Mouse (Mus musculus): Measurements from ENCODE around the gene Frmpd4. TPM values are rescaled to one million over a fixed set of nuclear protein-coding genes. Genes with fewer than 3 reads are reported as not detected.

The Frmpd4 gene
- total and polyA plus RNA-seq, 2 experiments from 2014 or later = 2.1 to 10.9 TPM

DNA sequence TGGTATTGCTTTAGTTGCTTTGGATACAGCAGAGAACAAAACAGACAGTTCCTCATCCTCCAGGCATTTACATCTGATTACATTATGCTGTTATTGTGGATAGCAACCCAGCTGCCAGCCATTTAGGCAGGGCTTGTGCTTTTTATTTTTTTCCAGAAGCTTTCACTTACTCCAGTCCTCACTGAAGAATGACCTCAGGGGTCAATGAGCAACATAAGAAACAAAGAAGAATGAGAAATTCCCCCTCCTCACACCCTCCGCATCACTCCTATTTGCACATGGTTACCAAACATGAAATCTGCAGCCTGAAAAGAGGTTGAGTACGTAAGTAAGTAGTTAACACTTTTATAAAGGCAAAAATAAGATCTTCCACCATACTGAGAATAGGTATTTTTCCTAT is 744.5 kb downstream of the Frmpd4 start:
- H3K27me3 ChIP-seq (ENCODE audit: insufficient read depth, low read length) = no peaks in the 10 kb centered on the region
- DNase-seq (ENCODE audit: low spot score) (no peak), ATAC-seq (no peak)
- H3K36me3 ChIP-seq (ENCODE audit: insufficient read depth, low read length) = no peaks in the 10 kb centered on the region
- TF ChIP-seq CTCF (IDR thresholded peaks at IDR 0.05; ENCODE audit: low read depth) = no peak
- H3K27ac ChIP-seq = no peak overlapping the region
- no peak overlapping the region for H3K4me3 ChIP-seq (ENCODE audit: low read length)
- H3K4me1 ChIP-seq (ENCODE audit: insufficient read depth, low read length) = no peaks in the 10 kb centered on the region
- no peaks in the 10 kb centered on the region for H3K9me3 ChIP-seq (ENCODE audit: low read length)
- no peak overlapping the region for H3K9ac ChIP-seq (replicated peaks; ENCODE audit: low read length)
- H3K4me2 ChIP-seq (ENCODE audit: low read depth, low read length) = no peak overlapping the region
- WGBS = 56% methylated on average over 2 of the region's 2 CpGs

DNA sequence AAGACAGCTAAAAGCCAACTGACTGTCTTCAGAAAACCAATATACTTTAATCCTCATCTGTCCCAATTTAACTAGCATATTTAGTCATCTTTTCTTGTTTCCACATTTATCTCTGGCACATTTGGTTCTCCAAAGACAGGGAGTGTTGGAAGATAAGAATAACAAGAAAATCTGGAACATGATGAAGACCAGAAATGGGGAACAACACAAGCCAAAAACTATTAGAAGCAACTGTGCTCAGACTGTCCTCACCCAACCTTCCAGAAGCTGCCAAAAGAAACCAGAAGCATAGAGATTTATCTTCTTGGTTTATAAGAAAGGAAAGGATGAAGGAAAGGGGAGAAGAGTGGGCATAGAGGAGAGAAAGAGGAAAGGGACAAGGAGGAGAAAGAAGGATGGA is 748.6 kb downstream of the Frmpd4 start:
- Histone ChIP-seq H3K9me3 (ENCODE audit: low read length) (no peaks in the 10 kb centered on the region), H3K4me1 (ENCODE audit: insufficient read depth, low read length) (no peaks in the 10 kb centered on the region), H3K36me3 (ENCODE audit: insufficient read depth, low read length) (no peaks in the 10 kb centered on the region), H3K4me2 (ENCODE audit: low read depth, low read length) (no peak overlapping the region), H3K4me3 (ENCODE audit: low read length) (no peak overlapping the region), H3K9ac (replicated peaks; ENCODE audit: low read length) (no peak overlapping the region), H3K27ac (no peak overlapping the region), H3K27me3 (ENCODE audit: insufficient read depth, low read length) (no peaks in the 10 kb centered on the region)
- ATAC-seq (no peak), DNase-seq (ENCODE audit: low spot score) (no peak)
- no peak for TF ChIP-seq CTCF (IDR thresholded peaks at IDR 0.05; ENCODE audit: low read depth)

DNA sequence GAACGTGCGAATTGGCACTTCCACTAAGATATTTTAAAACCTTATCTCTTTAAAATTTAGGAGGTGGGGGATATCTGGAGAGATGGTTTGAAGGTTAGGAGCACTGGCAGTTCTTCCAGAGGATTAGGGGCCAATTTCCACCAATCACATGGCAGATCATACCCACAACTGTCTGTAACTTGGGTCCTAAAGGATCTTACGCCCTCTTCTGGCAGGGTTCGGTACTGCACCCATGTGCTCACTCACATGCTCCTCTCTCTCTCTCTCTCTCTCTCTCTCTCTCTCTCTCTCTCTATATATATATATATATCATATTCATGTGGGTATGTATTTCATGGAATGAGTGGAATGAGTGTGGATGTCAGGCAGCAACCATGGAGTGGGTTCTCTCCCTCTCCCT is 759.7 kb downstream of the Frmpd4 start:
- no peak for DNase-seq (ENCODE audit: low spot score)
- no peak overlapping the region for H3K4me3 ChIP-seq (ENCODE audit: low read length)
- TF ChIP-seq CTCF (IDR thresholded peaks at IDR 0.05; ENCODE audit: low read depth) = peak; percentile 39; the same call in 1 of the 2 replicates
- no peaks in the 10 kb centered on the region for H3K9me3 ChIP-seq (ENCODE audit: low read length)
- WGBS = 56% methylated on average over 4 of the region's 4 CpGs
- no peak overlapping the region for H3K27ac ChIP-seq
- no peak for ATAC-seq
- H3K4me2 ChIP-seq (ENCODE audit: low read depth, low read length) = no peak overlapping the region
- no peaks in the 10 kb centered on the region for H3K4me1 ChIP-seq (ENCODE audit: insufficient read depth, low read length)
- H3K27me3 ChIP-seq (ENCODE audit: insufficient read depth, low read length) = no peaks in the 10 kb centered on the region
- H3K36me3 ChIP-seq (ENCODE audit: insufficient read depth, low read length) = no peaks in the 10 kb centered on the region
- no peak overlapping the region for H3K9ac ChIP-seq (replicated peaks; ENCODE audit: low read length)

DNA sequence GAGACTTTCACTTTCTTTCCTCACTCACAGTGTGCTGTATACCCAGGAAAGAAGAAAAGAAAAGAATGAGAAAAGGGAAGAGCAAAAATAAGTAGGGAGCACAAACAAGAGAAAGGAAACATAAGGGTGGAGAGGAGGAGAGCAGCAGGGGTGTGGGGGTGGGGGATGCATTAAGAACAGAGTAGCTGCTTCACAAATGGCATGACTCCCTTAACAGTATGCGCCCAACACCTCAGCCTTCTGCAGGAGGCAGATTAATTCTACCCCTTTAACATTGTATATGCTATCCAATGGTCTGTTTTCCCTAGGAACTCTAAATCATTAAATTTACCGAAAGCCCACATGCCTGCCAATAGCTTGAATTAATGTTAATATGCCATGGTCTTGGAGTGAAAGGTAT is 766.9 kb downstream of the Frmpd4 start:
- Histone ChIP-seq H3K4me2 (ENCODE audit: low read depth, low read length) (no peak overlapping the region), H3K9me3 (ENCODE audit: low read length) (no peaks in the 10 kb centered on the region), H3K27ac (no peak overlapping the region), H3K4me3 (ENCODE audit: low read length) (no peak overlapping the region), H3K27me3 (ENCODE audit: insufficient read depth, low read length) (no peaks in the 10 kb centered on the region), H3K4me1 (ENCODE audit: insufficient read depth, low read length) (no peaks in the 10 kb centered on the region), H3K36me3 (ENCODE audit: insufficient read depth, low read length) (no peaks in the 10 kb centered on the region), H3K9ac (replicated peaks; ENCODE audit: low read length) (no peak overlapping the region)
- no peak for TF ChIP-seq CTCF (IDR thresholded peaks at IDR 0.05; ENCODE audit: low read depth)
- no peak for DNase-seq (ENCODE audit: low spot score)
- 93% methylated on average over 2 of the region's 2 CpGs for WGBS
- ATAC-seq = no peak

DNA sequence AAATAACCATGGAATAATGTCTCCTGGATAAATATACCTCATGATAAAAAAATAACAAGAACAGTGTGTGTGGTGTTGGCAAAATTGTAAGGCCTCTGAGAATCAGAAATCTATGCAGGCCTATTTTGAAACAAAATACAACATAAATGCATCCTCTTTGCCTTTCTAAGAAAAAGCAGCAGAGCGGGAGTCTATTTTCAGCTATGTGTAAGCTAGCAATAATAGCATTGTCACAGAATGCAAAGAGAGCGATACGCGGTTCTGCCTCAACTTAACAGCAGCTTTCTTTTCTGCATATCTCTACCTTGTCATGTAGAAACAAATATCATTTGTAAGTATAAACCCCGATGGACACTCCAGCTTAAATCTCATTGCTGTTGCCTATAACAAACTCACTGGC is 768.5 kb downstream of the Frmpd4 start:
- H3K27me3 ChIP-seq (ENCODE audit: insufficient read depth, low read length) = no peaks in the 10 kb centered on the region
- DNase-seq (ENCODE audit: low spot score) (no peak), ATAC-seq (no peak)
- no peaks in the 10 kb centered on the region for H3K4me1 ChIP-seq (ENCODE audit: insufficient read depth, low read length)
- no peak overlapping the region for H3K4me3 ChIP-seq (ENCODE audit: low read length)
- H3K27ac ChIP-seq = no peak overlapping the region
- no peaks in the 10 kb centered on the region for H3K9me3 ChIP-seq (ENCODE audit: low read length)
- 91% methylated on average over 5 of the region's 5 CpGs for WGBS
- H3K4me2 ChIP-seq (ENCODE audit: low read depth, low read length) = no peak overlapping the region
- H3K36me3 ChIP-seq (ENCODE audit: insufficient read depth, low read length) = no peaks in the 10 kb centered on the region
- no peak overlapping the region for H3K9ac ChIP-seq (replicated peaks; ENCODE audit: low read length)
- TF ChIP-seq CTCF (IDR thresholded peaks at IDR 0.05; ENCODE audit: low read depth) = no peak

GRCm38 (mm10) chrX:167788737-167789136 is 788.3 kb downstream of the Frmpd4 start:
- DNase-seq (ENCODE audit: low spot score) = no peak
- Histone ChIP-seq H3K9ac (replicated peaks; ENCODE audit: low read length) (no peak overlapping the region), H3K4me2 (ENCODE audit: low read depth, low read length) (no peak overlapping the region), H3K4me1 (ENCODE audit: insufficient read depth, low read length) (no peaks in the 10 kb centered on the region), H3K4me3 (ENCODE audit: low read length) (no peak overlapping the region), H3K27ac (no peak overlapping the region), H3K27me3 (ENCODE audit: insufficient read depth, low read length) (no peaks in the 10 kb centered on the region; the same call in 1 of the 2 replicates), H3K36me3 (ENCODE audit: insufficient read depth, low read length) (no peaks in the 10 kb centered on the region), H3K9me3 (ENCODE audit: low read length) (no peaks in the 10 kb centered on the region)
- WGBS = 84% methylated on average over 2 of the region's 2 CpGs
- no peak for ATAC-seq
- no peak for TF ChIP-seq CTCF (IDR thresholded peaks at IDR 0.05; ENCODE audit: low read depth)

DNA sequence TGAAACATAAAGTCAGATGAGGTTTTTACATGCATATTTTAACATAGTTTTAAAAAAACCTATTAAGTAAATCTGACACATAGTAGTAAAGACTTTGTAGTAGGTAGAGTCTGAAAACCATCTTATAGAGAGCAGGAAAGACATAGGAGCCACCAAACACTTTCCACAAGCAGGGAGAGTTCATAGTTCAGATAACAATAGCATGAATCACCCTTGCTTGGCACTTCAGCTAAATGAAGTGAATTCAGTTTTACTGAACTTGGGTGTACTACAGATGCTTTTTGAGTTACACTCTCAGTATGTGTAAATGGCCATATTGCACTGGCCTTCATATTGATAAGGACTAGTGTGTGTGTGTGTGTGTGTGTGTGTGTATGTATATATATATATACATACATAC is 793.5 kb downstream of the Frmpd4 start:
- Histone ChIP-seq H3K27me3 (ENCODE audit: insufficient read depth, low read length) (no peaks in the 10 kb centered on the region; the same call in 1 of the 2 replicates), H3K36me3 (ENCODE audit: insufficient read depth, low read length) (no peaks in the 10 kb centered on the region), H3K9me3 (ENCODE audit: low read length) (no peaks in the 10 kb centered on the region), H3K4me1 (ENCODE audit: insufficient read depth, low read length) (no peaks in the 10 kb centered on the region), H3K9ac (replicated peaks; ENCODE audit: low read length) (no peak overlapping the region), H3K4me3 (ENCODE audit: low read length) (no peak overlapping the region), H3K4me2 (ENCODE audit: low read depth, low read length) (no peak overlapping the region), H3K27ac (no peak overlapping the region)
- ATAC-seq (no peak), DNase-seq (ENCODE audit: low spot score) (no peak)
- no peak for TF ChIP-seq CTCF (IDR thresholded peaks at IDR 0.05; ENCODE audit: low read depth)

All from hindbrain, postnatal 0 days (tissue).